Mouse (Mus musculus) heart, postnatal 36 days (tissue): Measurements from ENCODE around the gene Mark2. TPM values are rescaled to one million over a fixed set of nuclear protein-coding genes. Genes with fewer than 3 reads are reported as not detected.

Experiments
- DNase-seq, 2 experiments: peaks; one replicate each; pipeline ENCODE4 v3.0.0; 2021 to 2022
- intact Hi-C: fragments of 180-260 bp; cut with DNase I; formaldehyde crosslinking; loops from one replicate; pipeline ENCODE4 v1.15.1; 2025
- total RNA-seq, 2 experiments: library from RNA; stranded (reverse); gene quantifications; 2 replicates each; pipeline ENCODE4 v1.2.3; 2021

The Mark2 gene
- total RNA-seq, 2 experiments from 2014 or later = 42.8 to 51.2 TPM

DNA sequence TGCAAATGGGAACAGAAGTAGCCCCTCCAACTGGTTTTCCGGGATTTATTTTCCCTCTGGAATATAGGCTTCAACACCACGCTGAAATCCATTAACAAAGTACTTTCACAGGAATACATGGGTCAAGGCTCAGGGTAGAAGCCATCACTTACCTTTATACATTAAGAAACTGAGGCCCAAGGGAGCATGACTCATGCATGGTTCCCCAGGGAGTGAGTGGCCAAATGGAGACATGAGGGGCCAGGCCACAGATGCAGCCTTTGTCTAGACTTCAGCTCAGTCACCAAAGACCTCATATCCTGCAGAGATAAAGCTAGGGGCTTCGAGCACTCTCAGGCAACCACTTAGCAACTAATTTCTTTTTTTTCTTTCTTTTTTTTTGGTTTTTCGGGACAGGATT lies 104.9 kb downstream of the Mark2 start:
- intact Hi-C loops = loop anchor here (1.0 to 10.0 kb wide), 2 partner anchors 200 to 378 kb away; partner anchors contain the start of gene Hrasls5
- DNase-seq = no peak

DNA sequence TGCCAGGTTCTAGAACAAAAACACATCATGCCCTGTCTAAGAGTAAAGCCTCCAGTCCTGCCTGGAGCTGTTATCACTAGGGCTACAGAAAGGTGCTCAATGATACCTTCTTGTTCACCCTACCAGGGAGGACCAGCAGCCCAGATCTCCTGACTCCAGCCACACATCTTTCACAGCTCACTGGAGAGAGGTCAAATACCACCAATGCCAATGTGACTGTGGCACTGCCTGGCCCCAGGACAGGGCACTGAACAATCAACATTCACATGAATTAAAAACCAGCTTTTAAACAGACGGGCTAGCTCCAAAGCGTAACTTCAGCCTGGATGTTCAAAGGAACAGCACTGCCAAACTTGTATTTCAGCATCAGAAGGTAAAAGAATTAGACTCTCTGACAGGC lies 105.6 kb downstream of the Mark2 start:
- DNase-seq = no peak
- intact Hi-C loops = loop anchor here (10.0 kb wide), 1 partner anchor 379 kb away; the partner anchor contains the start of gene Hrasls5

DNA sequence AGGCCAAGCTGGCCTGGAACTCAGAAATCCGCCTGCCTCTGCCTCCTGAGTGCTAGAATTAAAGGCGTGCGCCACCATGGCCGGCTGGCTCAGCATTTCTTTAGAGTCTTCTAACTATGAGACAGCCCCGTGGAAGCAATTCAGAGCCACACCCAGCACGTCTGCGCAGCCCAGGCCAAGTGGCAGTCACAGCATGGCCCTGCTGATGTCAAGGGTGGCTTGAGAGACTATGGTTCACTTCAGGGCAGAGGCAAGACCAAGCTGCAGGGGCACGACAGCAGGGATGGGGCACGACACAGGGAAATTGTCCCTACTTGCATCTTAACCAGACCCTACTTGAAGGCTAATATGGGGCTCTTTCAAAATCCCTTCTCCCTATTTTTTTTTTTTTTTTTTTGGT lies 106.2 kb downstream of the Mark2 start:
- no peak for DNase-seq
- intact Hi-C loops = loop anchor here (2.0 to 10.0 kb wide), 3 partner anchors 27 to 379 kb away; partner anchors contain the start of gene Hrasls5

DNA sequence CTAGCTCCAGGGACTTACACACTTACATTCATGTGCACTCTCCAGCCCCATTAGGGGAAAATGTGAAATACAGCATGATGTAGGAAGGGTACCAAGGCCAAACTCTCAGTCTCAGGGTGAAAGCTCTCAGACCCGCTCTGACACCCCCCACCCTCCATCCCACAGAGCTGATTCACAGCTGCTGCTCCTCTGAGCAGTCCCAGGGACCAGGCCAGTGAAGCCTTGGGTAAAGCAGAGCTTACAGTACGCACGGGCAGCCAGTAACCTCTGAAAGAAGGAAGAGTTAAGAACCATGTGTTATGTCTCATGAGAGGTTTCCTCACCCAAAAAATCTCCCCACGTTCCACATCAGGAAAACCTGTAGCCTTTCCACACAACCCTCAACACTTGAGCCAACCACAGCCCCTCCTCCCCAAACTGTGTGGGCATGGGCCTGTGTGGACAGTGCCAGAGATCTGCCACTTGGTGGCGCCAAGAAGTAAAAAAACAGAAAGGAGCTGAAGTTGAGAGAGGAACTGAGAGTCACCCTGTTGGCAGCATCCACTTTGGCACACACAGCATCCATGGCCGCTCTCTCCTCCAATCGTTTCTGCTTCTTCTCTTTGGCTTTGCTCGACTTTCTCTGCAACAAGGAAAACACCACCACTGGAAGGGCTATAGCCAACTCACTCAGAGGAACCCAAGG lies 107.0 kb downstream of the Mark2 start:
- intact Hi-C loops = loop anchor here (1.0 to 10.0 kb wide), 4 partner anchors 28 to 380 kb away; partner anchors contain the start of gene Hrasls5

DNA sequence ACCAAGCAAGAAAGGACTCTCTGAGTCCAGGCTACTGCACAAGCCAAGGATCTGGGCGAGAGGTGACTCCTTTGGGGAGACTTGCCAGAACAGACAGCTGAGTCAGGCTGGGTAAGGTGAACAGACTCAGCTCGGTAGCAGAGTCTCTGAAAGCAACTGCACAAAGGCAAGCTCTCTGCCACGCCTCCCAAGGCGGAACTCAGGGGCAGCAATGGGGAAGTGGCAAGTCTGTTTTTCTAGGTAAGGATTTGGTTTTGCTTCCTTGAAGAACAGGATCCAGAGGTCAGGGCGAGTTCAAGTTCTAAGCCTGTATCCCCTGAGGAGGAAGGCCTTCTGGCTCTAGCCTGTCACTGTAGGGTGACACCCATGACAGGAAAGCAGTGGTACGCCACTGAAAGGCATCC lies 115.1 kb downstream of the Mark2 start:
- intact Hi-C loops = no loop called here
- no peak for DNase-seq

More for the DNA sequence above, 107.0 kb downstream of the Mark2 start:
- peak; percentile 77 for DNase-seq

Other genes with a start within 250 kb of the Mark2 start
- under 1 TPM; 0.84 to 1.00 TPM for gene Flrt1, start 236.1 kb downstream of the Mark2 start, total RNA-seq
- gene Otub1, start 135.5 kb downstream of the Mark2 start, total RNA-seq = 10 to 100 TPM; 72.2 to 72.6 TPM
- gene Cox8a, start 124.2 kb downstream of the Mark2 start, total RNA-seq = 100 to 1,000 TPM; 395 to 437 TPM
- 10 to 100 TPM; 15.3 to 15.6 TPM for gene Naa40, start 100.7 kb downstream of the Mark2 start, total RNA-seq
- 1 to 10 TPM; 5.4 to 7.8 TPM for gene Rcor2, start 74.5 kb downstream of the Mark2 start, total RNA-seq
- 10 to 100 TPM; 13.1 to 13.4 TPM for gene Spindoc, start 41.1 kb upstream of the Mark2 start, total RNA-seq
- 10 to 100 TPM; 15.3 to 17.7 TPM for gene 2700081O15Rik, start 75.8 kb upstream of the Mark2 start, total RNA-seq
- gene Rtn3, start 141.4 kb upstream of the Mark2 start, total RNA-seq = 10 to 100 TPM; 75.7 to 76.9 TPM
- 10 to 100 TPM; 17.2 to 20.1 TPM for gene Atl3, start 152.2 kb upstream of the Mark2 start, total RNA-seq
- 100 to 1,000 TPM; 118 to 137 TPM for gene Pla2g16, start 215.6 kb upstream of the Mark2 start, total RNA-seq